Mouse (Mus musculus) thymus, adult 2 months (tissue): Measurements from ENCODE around the gene Mapk12. TPM values are rescaled to one million over a fixed set of nuclear protein-coding genes. Genes with fewer than 3 reads are reported as not detected.

Experiments
- DNase-seq: peaks from one replicate; pipeline ENCODE4 v3.0.0; 2021
- H3K27ac ChIP-seq: fragments of 200-500 bp; 2 replicates; pipeline ENCODE4 v1.5.1; 2012; ENCODE audit warnings: low read length, control low read depth; ENCODE audit not compliant: control insufficient read depth, insufficient read depth
- H3K27me3 ChIP-seq: fragments of 200-500 bp; 2 replicates; pipeline ENCODE4 v1.6.1; 2012; ENCODE audit warnings: mild to moderate bottlenecking, low read length, moderate library complexity, mixed read lengths; ENCODE audit not compliant: control insufficient read depth, insufficient read depth
- H3K36me3 ChIP-seq: fragments of 200-500 bp; 2 replicates; pipeline ENCODE4 v1.6.1; 2012; ENCODE audit warnings: mild to moderate bottlenecking, low read length, moderate library complexity; ENCODE audit not compliant: control insufficient read depth, insufficient read depth
- H3K4me1 ChIP-seq: fragments of 200-500 bp; replicated peaks from 2 replicates; pipeline ENCODE4 v1.6.1; 2012; ENCODE audit warnings: low read length; ENCODE audit not compliant: control insufficient read depth, insufficient read depth
- H3K4me3 ChIP-seq: fragments of 200-500 bp; 2 replicates; pipeline ENCODE4 v1.5.1; 2012; ENCODE audit warnings: mild to moderate bottlenecking, low read length, control low read depth, moderate library complexity; ENCODE audit not compliant: control insufficient read depth, insufficient read depth
- CTCF ChIP-seq: fragments of 200-500 bp; IDR thresholded peaks from 2 replicates; pipeline ENCODE4 v1.5.1; 2012; ENCODE audit warnings: mild to moderate bottlenecking, control low read depth, low read length, moderate library complexity, borderline replicate concordance; ENCODE audit not compliant: control insufficient read depth, poor library complexity, insufficient read depth; ENCODE audit errors: extremely low read depth
- POLR2A ChIP-seq: fragments of 200-500 bp; IDR thresholded peaks from 2 replicates; pipeline ENCODE4 v1.6.1; 2012; ENCODE audit warnings: mild to moderate bottlenecking, low read length, control low read depth, moderate library complexity; ENCODE audit not compliant: control insufficient read depth, poor library complexity, insufficient read depth; ENCODE audit errors: extremely low read depth
- WGBS: fragments of 180-500 bp; shearing (Covaris S2); methylation state at CpG from one replicate; pipeline ENCODE4 v1.1.7; 2018; 5-methylcytosine and 5-hydroxymethylcytosine counted together
- polyA plus RNA-seq: library from polyadenylated mRNA; depleted of rRNA; stranded (reverse); fragments of >200 nt; gene quantifications from 2 replicates; pipeline ENCODE4 v1.2.3, GENCODE M21; 2012

Mapk12 gene
- polyA plus RNA-seq, 1 experiment = 2.9 TPM

DNA sequence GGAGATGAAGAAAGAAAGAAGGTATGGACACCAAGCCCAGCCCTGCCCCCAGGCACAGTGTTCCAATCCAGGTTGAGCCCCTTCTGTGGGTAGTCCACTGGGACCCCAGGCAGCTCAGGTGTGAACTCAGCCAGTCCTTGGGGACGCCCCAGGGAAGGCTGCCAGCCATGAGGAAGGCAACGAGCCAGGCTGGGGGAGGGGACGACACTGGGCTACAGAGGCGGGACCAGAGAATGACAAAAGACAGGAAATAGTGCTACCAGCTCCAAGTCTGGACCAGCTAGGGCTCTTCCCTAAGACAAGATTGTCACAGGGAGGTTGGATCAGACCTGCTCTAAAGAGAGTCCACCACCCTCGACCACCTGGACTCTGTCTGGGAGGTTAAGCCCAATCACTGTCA, 36.6 kb upstream of the Mapk12 start:
- peaks cover 5% of the 10 kb centered on the region for H3K27me3 ChIP-seq
- H3K36me3 ChIP-seq = no peaks in the 10 kb centered on the region
- H3K27ac ChIP-seq = no peak overlapping the region
- no peak overlapping the region for H3K4me3 ChIP-seq
- TF ChIP-seq POLR2A (no peak), CTCF (no peak)
- 16% methylated on average over 5 of the region's 5 CpGs for WGBS
- no peak for DNase-seq
- peaks cover 34% of the 10 kb centered on the region for H3K4me1 ChIP-seq

DNA sequence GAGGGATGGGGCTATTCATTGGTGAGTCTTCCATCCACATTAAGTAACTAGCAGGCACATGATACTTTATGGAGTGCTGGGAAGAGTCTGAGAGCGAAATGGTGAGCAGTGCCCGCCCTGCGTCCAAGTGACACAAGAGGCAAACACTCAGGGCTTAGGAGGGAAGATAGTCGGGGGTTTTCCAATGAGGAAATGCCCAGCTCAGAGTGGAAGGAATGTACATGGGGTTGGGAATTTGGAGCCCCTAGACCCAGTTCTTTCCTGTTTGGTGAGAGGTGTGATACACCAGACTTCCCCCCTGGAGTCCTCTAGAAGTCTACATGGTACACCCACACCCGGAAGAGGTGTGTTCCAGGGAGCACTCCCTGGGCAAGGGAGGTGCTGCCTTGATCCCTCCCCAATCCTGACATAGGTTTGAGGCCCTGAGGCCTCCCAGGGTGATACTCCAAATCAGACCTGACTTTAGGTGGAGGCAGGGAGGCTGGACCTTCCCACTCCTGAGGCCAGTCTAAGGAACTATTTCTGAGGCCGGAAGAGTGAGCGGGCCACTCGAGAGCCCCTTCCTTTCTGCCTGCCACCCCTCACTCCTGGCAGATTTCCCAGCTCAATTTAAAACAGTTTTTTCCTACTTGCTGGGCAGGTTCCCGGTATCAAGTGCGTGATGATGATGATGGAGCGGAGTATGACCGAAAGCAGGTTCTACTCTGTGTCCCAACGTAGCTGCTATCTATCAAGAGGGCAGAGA, 35.1 kb upstream of the Mapk12 start:
- WGBS = 92% methylated on average over 13 of the region's 13 CpGs
- Histone ChIP-seq H3K4me3 (no peak overlapping the region), H3K27ac (no peak overlapping the region), H3K4me1 (peaks cover 32% of the 10 kb centered on the region), H3K27me3 (no peaks in the 10 kb centered on the region; the same call in none of the 2 replicates), H3K36me3 (no peaks in the 10 kb centered on the region)
- TF ChIP-seq POLR2A (no peak), CTCF (no peak)
- no peak for DNase-seq

DNA sequence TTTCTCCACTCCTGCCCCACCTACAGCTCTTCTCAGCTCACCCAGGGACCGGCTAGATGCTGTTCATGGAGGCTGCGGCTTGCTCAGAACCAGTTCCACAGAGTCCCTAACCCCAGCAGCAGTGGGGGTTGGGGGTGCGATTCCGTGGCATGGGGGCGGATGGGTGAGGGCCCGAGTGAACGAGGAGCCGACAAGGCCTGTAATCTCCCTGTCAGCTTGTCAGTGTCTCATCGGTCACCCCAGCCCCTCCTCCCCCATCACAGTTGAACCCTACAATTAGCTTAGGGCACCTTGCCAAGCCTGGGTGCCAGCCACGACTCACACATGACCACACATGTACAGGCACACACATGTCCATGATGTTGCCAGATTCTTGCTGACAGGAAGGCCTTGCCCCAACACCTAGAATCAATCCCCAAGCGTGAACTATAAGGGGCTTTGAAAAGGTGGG, 34.4 kb upstream of the Mapk12 start:
- DNase-seq = no peak
- Histone ChIP-seq H3K4me3 (no peak overlapping the region), H3K4me1 (peaks cover 28% of the 10 kb centered on the region), H3K27me3 (no peaks in the 10 kb centered on the region; the same call in none of the 2 replicates), H3K27ac (no peak overlapping the region), H3K36me3 (no peaks in the 10 kb centered on the region)
- WGBS = 92% methylated on average over 11 of the region's 11 CpGs
- no peak for TF ChIP-seq POLR2A
- TF ChIP-seq CTCF = no peak

DNA sequence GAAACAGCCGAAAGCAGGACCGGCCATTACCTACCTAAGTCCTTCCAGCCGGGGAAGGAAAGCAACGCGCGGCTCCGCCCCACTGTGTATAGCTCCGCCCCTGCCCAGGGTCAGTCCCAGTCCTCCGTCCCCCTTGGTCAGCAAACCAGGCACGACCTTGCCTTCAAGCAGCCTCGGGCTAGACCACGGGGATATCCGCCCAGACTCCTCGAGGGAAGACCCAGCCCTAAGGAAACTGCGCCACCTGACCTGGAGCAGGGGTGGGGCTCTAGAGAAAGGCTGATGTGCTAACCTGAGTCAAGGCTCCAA, 33.4 kb upstream of the Mapk12 start:
- Histone ChIP-seq H3K27ac (no peak overlapping the region), H3K4me1 (peaks cover 25% of the 10 kb centered on the region), H3K4me3 (peak overlapping the region; percentile 37), H3K36me3 (no peaks in the 10 kb centered on the region), H3K27me3 (no peaks in the 10 kb centered on the region; the same call in none of the 2 replicates)
- TF ChIP-seq POLR2A (no peak), CTCF (no peak)
- no peak for DNase-seq
- 15% methylated on average over 15 of the region's 15 CpGs for WGBS

DNA sequence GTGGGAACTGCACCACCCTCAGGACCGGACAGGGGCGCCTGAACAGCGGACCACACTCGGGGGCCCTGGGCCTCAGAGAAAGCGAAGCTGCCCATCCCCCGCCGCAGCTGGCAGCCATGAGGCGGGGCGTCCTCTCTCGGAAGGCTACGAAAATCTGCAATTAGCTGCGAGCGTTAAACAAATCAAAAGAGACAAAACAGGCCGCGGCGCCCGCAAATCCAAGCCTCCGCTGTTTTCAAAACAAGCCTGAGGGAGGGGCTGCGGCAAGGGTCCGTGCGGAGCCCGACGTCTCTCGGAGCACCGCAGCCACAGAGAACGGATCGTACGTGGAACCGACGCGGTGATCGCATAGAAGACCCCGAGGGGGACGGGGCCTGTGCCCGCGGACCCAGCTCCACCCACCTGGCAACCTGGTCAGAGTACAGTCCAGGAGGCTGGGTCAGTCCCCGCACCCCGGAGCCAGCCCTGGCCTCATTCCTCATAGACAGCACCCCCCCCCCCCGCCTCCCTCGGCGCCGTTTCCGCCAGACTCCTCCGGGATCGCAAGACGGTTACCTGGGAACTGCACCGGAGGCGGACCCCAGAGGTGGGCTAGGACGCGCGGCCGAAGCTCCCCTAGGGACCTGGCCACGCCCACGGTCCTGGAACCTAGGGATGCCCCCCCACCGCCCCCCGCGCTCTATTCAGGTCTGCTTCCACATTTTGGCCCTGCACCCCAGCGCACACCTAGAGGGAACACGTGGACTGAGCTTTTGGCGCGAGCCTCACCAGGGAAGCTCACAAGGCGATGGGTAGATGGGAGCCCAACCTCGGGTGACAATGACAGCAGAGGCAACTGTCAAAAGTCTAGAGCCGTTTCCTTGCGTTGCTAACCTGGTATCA, 32.8 kb upstream of the Mapk12 start:
- no peak overlapping the region; the same call in 1 of the 2 replicates for H3K27ac ChIP-seq
- no peaks in the 10 kb centered on the region; the same call in none of the 2 replicates for H3K27me3 ChIP-seq
- DNase-seq = peak; percentile 21
- under 1% methylated on average over 65 of the region's 65 CpGs for WGBS
- H3K36me3 ChIP-seq = no peaks in the 10 kb centered on the region
- TF ChIP-seq POLR2A (no peak), CTCF (no peak)
- peak overlapping the region; percentile 37 for H3K4me3 ChIP-seq
- peaks cover 24% of the 10 kb centered on the region for H3K4me1 ChIP-seq

DNA sequence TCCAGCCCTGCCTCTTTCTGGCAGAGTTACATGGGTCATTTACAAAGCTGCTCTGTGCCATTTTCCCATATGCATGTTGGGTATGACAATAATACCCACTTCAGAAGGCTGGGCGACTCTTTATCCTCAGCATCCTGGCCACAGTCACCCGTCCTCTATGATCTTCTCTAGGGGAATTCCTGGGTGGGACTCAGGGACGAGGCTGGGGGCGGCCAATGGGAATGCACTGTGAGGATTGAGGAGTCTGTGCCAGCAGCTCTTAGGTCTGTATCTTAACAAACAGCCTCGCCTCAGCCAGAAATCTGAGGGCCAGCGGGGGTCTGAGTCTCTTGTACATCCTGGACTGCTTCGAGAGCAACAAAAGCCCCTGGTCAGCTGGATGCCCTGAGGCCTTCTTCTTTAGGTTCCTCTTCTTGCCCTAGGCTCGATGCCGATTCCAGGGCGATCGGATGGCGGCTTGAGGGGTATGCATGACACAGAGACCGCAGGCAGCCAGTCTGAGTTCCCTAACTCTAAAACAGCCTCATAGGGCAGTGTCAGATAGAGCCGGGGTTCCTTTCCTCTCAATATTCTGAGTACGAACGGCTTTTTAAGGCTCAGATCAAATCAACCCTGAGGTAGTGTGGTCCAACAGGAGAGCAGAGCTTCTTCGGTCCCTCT, 31.9 kb upstream of the Mapk12 start:
- H3K27ac ChIP-seq = no peak overlapping the region; the same call in 1 of the 2 replicates
- WGBS = 34% methylated on average over 17 of the region's 17 CpGs
- TF ChIP-seq CTCF (no peak), POLR2A (no peak)
- H3K4me1 ChIP-seq = peaks cover 24% of the 10 kb centered on the region
- peak overlapping the region; percentile 37 for H3K4me3 ChIP-seq
- no peaks in the 10 kb centered on the region; the same call in none of the 2 replicates for H3K27me3 ChIP-seq
- no peak for DNase-seq
- H3K36me3 ChIP-seq = no peaks in the 10 kb centered on the region
